Mouse (Mus musculus): Measurements from ENCODE around the gene Ripply2.

The Ripply2 gene

GRCm38 (mm10) chr9:87027423-87028084 is 12.2 kb downstream of the Ripply2 start:
- DNase-seq = peak; percentile 67

DNA sequence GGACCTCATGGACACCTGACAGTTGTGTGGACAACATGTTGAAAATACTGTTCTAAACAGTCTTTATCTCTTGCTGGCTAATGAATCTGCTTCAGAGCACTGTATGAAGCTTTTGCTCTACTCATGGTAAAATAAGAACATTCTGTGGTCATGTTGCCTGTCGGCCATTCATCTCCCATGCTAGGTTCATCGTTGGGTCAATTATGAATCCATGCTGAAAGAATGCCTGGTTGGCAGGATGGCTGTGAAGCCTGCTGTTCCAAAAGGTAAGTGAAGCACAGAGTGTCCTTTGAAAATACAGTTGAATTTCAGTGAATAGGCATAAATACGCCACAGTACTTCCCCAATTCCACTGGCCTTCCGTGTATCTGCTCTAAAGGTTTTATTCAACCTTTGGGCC is 16.9 kb downstream of the Ripply2 start:
- DNase-seq = no peak

DNA sequence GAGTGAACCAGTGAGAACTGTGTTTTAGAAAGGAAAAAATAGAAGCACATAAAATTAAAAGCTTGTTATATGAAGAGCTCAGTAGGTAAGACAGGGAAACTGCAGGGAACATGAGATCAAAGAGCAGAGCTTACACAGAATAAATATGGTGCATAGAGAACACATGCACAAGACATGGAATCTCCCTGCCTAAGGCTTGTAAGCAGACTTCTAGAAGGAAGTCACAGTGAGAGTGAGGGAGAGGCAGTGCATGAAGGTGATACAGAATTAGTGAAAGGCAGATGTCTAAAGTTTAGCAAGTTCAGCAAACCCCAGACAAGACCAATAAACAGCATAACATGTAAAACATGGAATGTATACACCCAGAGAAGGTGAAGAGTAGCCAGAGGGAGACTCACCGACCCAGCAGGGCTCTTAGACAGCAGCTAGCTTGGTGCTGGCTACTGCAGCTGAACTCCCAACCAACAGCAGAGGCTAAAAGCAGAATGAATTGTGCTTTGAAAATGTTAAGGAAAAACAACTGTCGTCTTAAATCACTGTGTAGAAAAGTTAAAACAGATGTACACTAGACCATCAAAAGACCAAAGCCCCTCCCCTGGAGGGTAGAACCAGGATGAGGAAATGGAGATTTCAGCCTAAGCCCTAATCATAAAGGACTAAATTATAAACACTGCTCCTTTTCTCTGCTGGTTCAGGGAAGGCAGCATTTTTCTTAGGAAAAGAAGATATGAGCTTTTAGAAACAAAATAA is 19.7 kb downstream of the Ripply2 start:
- DNase-seq = no peak

- peak; percentile 15 for DNase-seq
Observed at GRCm38 (mm10) chr9:87049425-87049824, 34.1 kb downstream of the Ripply2 start.

DNA sequence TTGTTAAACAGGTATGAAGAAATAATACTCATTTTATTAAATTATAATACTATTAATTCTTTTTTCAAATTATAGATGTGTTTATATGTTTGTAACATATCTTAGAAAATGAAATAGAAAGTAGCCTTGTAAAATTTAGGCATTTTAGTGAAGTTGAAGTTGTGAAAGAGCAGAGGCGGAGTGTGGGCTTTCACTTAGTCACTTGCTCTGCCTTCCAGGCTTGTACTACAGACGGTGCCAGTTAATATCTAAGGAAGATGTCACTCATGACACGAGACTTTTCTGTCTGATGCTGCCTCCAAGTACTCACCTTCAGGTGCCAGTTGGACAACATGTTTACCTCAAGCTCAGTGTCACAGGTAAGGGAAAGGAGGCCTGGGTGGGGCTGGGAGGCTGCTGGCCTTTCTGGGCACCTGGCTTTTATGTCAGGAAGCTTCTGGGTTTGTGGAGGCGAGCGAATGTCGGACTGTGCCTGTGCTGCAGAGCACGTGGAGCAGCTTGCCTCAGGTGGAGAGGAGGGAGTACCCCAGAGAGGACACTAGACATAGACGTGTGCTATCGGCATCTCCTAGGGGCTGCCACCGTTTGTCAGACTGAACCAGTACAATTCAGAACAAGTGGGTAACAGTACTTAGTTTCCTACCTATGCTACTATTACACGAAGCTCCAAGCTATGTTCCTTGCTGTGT is 40.4 kb downstream of the Ripply2 start:
- DNase-seq = no peak

GRCm38 (mm10) chr9:87062337-87062736 is 47.0 kb downstream of the Ripply2 start:
- no peak for DNase-seq

DNA sequence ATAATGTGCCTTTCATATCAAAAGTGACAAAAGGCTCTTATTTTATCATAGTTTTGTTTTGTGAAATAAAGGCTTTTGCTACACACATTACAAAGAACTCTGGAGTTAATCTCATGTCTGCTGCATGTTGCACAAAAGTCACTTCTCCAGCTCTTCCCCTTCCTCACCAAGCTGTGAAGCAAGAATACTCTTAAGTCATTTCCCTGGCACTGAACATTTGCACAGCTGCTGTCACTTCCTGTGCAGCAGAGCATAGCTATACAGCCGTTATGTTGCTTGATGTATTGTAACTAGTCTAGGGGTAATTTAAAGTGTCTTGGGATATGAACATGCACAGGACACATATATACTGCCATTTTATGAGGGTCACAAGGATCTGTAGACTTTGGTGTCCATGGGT is 52.8 kb downstream of the Ripply2 start:
- no peak for DNase-seq
